Mouse (Mus musculus): ENCODE measurements around the gene Olfr1000.
"Not testable (repeated sequence)": the region's sequence is repeated elsewhere in the genome, so short reads cannot be mapped to it uniquely, and the experiment has no call there.

Olfr1000 gene

DNA sequence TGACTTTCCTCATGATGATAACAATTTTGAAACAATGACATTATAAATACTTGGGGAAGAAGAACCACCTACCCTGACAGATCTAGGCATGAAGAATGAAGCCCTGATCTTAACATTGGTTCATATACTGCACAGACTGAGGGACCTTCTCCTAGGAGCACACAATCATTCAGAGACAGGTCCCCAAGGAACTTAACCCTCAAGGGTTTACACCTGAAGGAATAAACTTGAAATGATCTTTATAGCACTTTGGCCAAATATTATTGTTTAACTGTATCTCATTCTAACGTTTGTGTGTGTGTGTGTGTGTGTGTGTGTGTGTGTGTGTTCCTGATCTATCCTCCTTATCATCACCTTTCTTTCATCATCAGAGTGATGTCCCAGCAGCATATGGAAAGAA lies at the start of gene Olfr1000:
Gene Olfr1000 (minus strand): TSS at position 101 of the 400 bp plus-strand sequence.
- DNase-seq (ENCODE audit: low spot score) = no peak

DNA sequence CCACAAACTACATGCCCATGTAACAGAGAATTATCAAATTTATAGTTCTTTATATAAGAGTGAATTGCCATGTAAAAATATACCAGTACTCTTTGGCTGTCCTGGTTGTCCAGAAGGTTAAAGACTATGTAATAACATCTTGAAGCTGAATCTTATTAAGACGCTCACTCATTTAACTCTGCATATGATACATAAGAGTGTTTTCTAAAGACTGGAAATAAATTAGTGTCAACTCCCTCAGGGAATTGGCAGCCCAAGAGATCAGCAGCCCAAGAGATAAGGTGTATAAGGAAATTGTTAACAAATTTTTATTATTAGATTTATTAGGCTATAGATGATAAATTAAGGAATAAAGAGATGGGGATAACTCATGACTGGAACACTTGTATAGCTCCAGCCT lies 38.9 kb upstream of the Olfr1000 start, which contains the start of gene Olfr1002:
Gene Olfr1002 (minus strand): TSS at position 101 of the 400 bp plus-strand sequence.
- no peak for DNase-seq (ENCODE audit: low spot score)

DNA sequence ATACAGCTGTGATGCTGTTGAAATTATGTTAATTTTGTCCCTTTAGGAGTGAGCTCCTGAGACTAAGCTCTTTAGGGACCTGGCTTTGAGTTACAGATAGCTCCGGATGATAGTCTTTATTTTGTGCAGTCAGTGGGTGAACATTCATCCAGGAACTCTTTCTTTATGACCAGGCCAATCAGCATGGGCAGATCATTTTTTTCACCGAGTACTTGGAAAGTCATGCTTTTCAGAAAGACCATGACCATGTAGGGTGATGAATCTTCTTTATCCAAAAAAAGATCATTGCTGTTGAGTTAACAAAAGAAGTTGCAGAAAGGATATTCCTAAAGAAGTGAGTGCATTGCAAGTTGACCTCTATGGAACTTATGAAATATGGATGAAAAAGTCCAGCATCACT lies 23.1 kb downstream of the Olfr1000 start, which contains the start of gene Olfr998:
Gene Olfr998 (plus strand): TSS at position 301 of the 400 bp plus-strand sequence.
- DNase-seq (ENCODE audit: low spot score) = not testable (repeated sequence)

DNA sequence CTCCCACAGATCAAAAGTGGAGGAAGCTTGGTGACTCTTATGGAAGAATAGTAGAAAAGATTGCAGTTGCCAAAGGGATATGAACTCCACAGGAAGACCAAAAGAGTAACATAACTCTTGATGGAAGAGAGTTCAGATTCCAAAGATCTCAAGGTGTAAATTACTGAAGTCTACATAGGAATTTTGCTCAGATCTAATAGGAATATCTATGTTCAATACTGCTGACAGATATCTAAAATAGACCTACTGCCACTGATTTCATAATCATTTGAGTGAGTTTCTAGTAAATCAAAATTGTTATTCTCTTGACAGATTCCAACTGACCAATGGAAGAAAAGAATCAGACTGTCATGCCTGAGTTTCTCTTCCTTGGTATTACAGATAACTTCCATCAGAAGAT lies 32.8 kb downstream of the Olfr1000 start, which contains the start of gene Olfr996:
Gene Olfr996 (plus strand): TSS at position 301 of the 400 bp plus-strand sequence.
- no peak for DNase-seq (ENCODE audit: low spot score)

DNA sequence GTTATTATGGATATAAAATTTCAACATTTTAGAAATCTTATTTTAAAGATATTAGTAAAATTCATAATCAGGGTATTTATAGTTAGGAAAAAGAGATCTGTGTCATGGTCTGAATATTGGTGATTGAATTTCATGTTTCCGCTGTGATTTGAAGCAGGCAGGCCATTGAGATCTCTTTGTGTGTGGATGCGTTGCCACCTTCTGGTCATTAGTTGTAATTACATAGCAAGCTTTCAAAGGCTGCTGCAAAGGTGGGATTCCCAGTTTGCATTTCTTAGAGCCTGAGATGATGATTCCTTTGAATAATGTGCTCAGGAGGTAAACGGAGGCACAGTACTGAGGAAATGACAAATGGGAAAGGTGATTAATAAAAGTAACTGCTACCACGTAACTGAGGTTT lies 50.5 kb downstream of the Olfr1000 start:
- peak; percentile 19 for DNase-seq (ENCODE audit: low spot score)

DNA sequence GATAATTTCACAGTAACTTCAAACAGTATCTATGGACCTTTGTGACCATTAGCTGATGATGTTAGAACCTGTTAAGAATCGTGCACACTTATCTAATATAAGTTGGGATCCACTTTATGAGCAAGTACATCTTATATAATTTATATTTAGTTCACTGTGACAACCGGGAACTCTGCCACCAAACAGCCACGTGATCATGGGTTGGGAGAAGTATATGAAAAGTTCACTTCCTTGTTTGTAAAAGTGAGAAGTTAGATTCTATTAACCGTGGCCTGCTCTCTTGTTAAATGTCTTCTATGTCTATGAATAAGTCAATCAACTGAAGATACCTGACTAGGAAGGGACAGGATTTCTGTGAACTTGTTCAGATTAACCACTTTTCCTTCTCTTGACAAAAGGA lies 51.5 kb downstream of the Olfr1000 start:
- no peak for DNase-seq (ENCODE audit: low spot score)
